Mouse (Mus musculus) lung, adult 2 months (tissue): ENCODE results near the gene Fubp1.

Experiments
- CTCF ChIP-seq: fragments of 200-500 bp; IDR thresholded peaks from 2 replicates; pipeline ENCODE4 v1.5.1; 2011; ENCODE audit warnings: mild to moderate bottlenecking, low read length, control low read depth; ENCODE audit not compliant: insufficient read depth
- POLR2A ChIP-seq: fragments of 200-500 bp; IDR thresholded peaks from 2 replicates; pipeline ENCODE4 v1.6.1; 2011; ENCODE audit warnings: low read depth, mild to moderate bottlenecking, control low read depth, low read length, borderline replicate concordance; ENCODE audit errors: extremely low read depth

- TF ChIP-seq POLR2A (no peak), CTCF (no peak)
These were observed 30.9 kb upstream of the Fubp1 start for GRCm38 (mm10) chr3:152179285-152179684.
